Mouse (Mus musculus): Measurements from ENCODE around the gene Gm49339.

GRCm38 (mm10) chr10:51520021-51520420 is 39.6 kb downstream of the Gm49339 start:
- TF ChIP-seq CTCF (IDR thresholded peaks at IDR 0.05; ENCODE audit: low read depth, low read length) (no peak), GATA1 (IDR thresholded peaks at IDR 0.05; ENCODE audit: borderline replicate concordance, low read length) (no peak)
